Mouse (Mus musculus) CH12.LX (cell line): ENCODE results near the gene Gnat3. TPM values are rescaled to one million over a fixed set of nuclear protein-coding genes. Genes with fewer than 3 reads are reported as not detected.

Source experiments
- DNase-seq: peaks from one replicate; pipeline ENCODE4 v3.0.0-alpha.2; 2013; ENCODE audit errors: extremely low read depth
- H3K27ac ChIP-seq: 2 replicates; pipeline ENCODE4 v1.5.1; 2012; ENCODE audit warnings: low read depth, mild to moderate bottlenecking, control low read depth, moderate library complexity; ENCODE audit not compliant: insufficient read depth
- H3K27me3 ChIP-seq: replicated peaks from 2 replicates; pipeline ENCODE3; 2012; ENCODE audit warnings: inconsistent platforms
- H3K36me3 ChIP-seq, 2 experiments: replicated peaks in 1 of 2; 2 replicates each; pipeline versions ENCODE3 to v1.6.1; 2012; ENCODE audit warnings: inconsistent platforms in 1 of 2, low read length in 1 of 2, mild to moderate bottlenecking in 1 of 2, mixed read lengths in 1 of 2, moderate library complexity in 1 of 2; ENCODE audit not compliant: control insufficient read depth in 1 of 2, insufficient read depth in 1 of 2
- H3K4me1 ChIP-seq, 2 experiments: 2 replicates each; pipeline ENCODE4 v1.6.1; 2012; ENCODE audit warnings: inconsistent platforms in 1 of 2, moderate library complexity in 1 of 2; ENCODE audit not compliant: insufficient read depth in 2 of 2, control insufficient read depth in 1 of 2
- H3K4me2 ChIP-seq: 2 replicates; pipeline ENCODE4 v1.6.1; 2012; ENCODE audit warnings: low read depth, mild to moderate bottlenecking, control low read depth; ENCODE audit not compliant: poor library complexity, insufficient read depth, severe bottlenecking
- H3K4me3 ChIP-seq, 3 experiments: fragments of 150-350 bp in 1 of 3; sonication (generic) in 1 of 3; replicated peaks in 1 of 3; 2 replicates each; pipeline versions ENCODE3 to v1.5.1; 2011 to 2012; ENCODE audit warnings: low read depth in 2 of 3, low read length in 2 of 3, mild to moderate bottlenecking in 2 of 3, moderate library complexity in 2 of 3, control low read depth in 1 of 3, improper control_type of control experiment in 1 of 3, inconsistent platforms in 1 of 3, mixed read lengths in 1 of 3; ENCODE audit not compliant: poor library complexity in 1 of 3
- H3K79me2 ChIP-seq: replicated peaks from 2 replicates; pipeline ENCODE4 v1.6.1; 2012; ENCODE audit warnings: mild to moderate bottlenecking, moderate library complexity; ENCODE audit not compliant: control insufficient read depth, poor library complexity, insufficient read depth, severe bottlenecking; ENCODE audit errors: extremely low read depth
- H3K9ac ChIP-seq: 2 replicates; pipeline ENCODE4 v1.6.1; 2012; ENCODE audit warnings: low read depth, mild to moderate bottlenecking, control low read depth, moderate library complexity; ENCODE audit not compliant: insufficient read depth
- H3K9me3 ChIP-seq: replicated peaks from 2 replicates; pipeline ENCODE3; 2012; ENCODE audit warnings: low read length, inconsistent platforms, mixed read lengths
- BHLHE40 ChIP-seq: IDR thresholded peaks from 2 replicates; pipeline ENCODE4 v1.6.1; 2011; ENCODE audit warnings: mild to moderate bottlenecking, low read depth, low read length, improper control_type of control experiment
- CHD1 ChIP-seq: IDR thresholded peaks from 2 replicates; pipeline ENCODE4 v1.6.1; 2012; ENCODE audit warnings: low read depth, low read length, improper control_type of control experiment, inconsistent platforms
- CHD2 ChIP-seq: IDR thresholded peaks from 2 replicates; pipeline ENCODE4 v1.6.1; 2011; ENCODE audit warnings: low read length, improper control_type of control experiment
- E2F4 ChIP-seq: IDR thresholded peaks from 2 replicates; pipeline ENCODE4 v1.6.1; 2011; ENCODE audit warnings: low read depth, low read length, improper control_type of control experiment; ENCODE audit not compliant: insufficient replicate concordance
- ELF1 ChIP-seq: IDR thresholded peaks from 2 replicates; pipeline ENCODE4 v1.6.1; 2014; ENCODE audit warnings: low read depth, mild to moderate bottlenecking, inconsistent platforms, low read length, improper control_type of control experiment
- EP300 ChIP-seq: IDR thresholded peaks from 2 replicates; pipeline ENCODE4 v1.6.1; 2011; ENCODE audit warnings: low read length, improper control_type of control experiment
- GABPA ChIP-seq: IDR thresholded peaks from 2 replicates; pipeline ENCODE4 v1.6.1; 2012; ENCODE audit warnings: low read depth, low read length, improper control_type of control experiment, inconsistent platforms; ENCODE audit not compliant: insufficient replicate concordance
- HCFC1 ChIP-seq: IDR thresholded peaks from 2 replicates; pipeline ENCODE4 v1.6.1; 2012; ENCODE audit warnings: low read depth, mild to moderate bottlenecking, inconsistent platforms, low read length, improper control_type of control experiment
- IRF4 ChIP-seq: IDR thresholded peaks from 2 replicates; pipeline ENCODE4 v1.6.1; 2014; ENCODE audit warnings: low read depth, mild to moderate bottlenecking, inconsistent platforms, low read length, improper control_type of control experiment
- JUN ChIP-seq: IDR thresholded peaks from 2 replicates; pipeline ENCODE4 v1.6.1; 2011; ENCODE audit warnings: low read depth, mild to moderate bottlenecking, low read length, improper control_type of control experiment, moderate library complexity; ENCODE audit not compliant: insufficient read depth
- MAFK ChIP-seq: IDR thresholded peaks from 2 replicates; pipeline ENCODE4 v1.6.1; 2011; ENCODE audit warnings: low read length, improper control_type of control experiment; ENCODE audit not compliant: insufficient replicate concordance
- MAX ChIP-seq: IDR thresholded peaks from 2 replicates; pipeline ENCODE4 v1.6.1; 2011; ENCODE audit warnings: low read length, improper control_type of control experiment
- MXI1 ChIP-seq: IDR thresholded peaks from 2 replicates; pipeline ENCODE4 v1.6.1; 2011; ENCODE audit warnings: mild to moderate bottlenecking, low read depth, low read length, improper control_type of control experiment
- NELFE ChIP-seq: IDR thresholded peaks from 2 replicates; pipeline ENCODE4 v1.6.1; 2011; ENCODE audit warnings: low read depth, low read length, improper control_type of control experiment
- NRF1 ChIP-seq: IDR thresholded peaks from 2 replicates; pipeline ENCODE4 v1.6.1; 2014; ENCODE audit warnings: low read depth, mild to moderate bottlenecking, inconsistent platforms, low read length, improper control_type of control experiment, moderate library complexity
- PAX5 ChIP-seq: IDR thresholded peaks from 2 replicates; pipeline ENCODE4 v1.6.1; 2012; ENCODE audit warnings: low read length, inconsistent platforms, mixed read lengths
- POLR2A ChIP-seq: IDR thresholded peaks from 2 replicates; pipeline ENCODE4 v1.6.1; 2011; ENCODE audit warnings: low read depth, mild to moderate bottlenecking, improper control_type of control experiment, low read length
- POLR2AphosphoS2 ChIP-seq: IDR thresholded peaks from 2 replicates; pipeline ENCODE4 v1.6.1; 2011; ENCODE audit warnings: low read depth, low read length, improper control_type of control experiment
- SIN3A ChIP-seq: IDR thresholded peaks from 2 replicates; pipeline ENCODE4 v1.6.1; 2012; ENCODE audit warnings: low read length, improper control_type of control experiment, inconsistent platforms
- SMC3 ChIP-seq: IDR thresholded peaks from 2 replicates; pipeline ENCODE4 v1.6.1; 2011; ENCODE audit warnings: low read depth, low read length, improper control_type of control experiment
- TBP ChIP-seq: conservative IDR thresholded peaks from 2 replicates; pipeline ENCODE4 v1.6.1; 2011; ENCODE audit warnings: low read depth, low read length, improper control_type of control experiment
- USF1 ChIP-seq: IDR thresholded peaks from 2 replicates; pipeline ENCODE4 v1.6.1; 2014; ENCODE audit warnings: low read depth, mild to moderate bottlenecking, inconsistent platforms, low read length, improper control_type of control experiment
- USF2 ChIP-seq: conservative IDR thresholded peaks from 2 replicates; pipeline ENCODE4 v1.6.1; 2011; ENCODE audit warnings: low read depth, low read length, improper control_type of control experiment
- ZC3H11A ChIP-seq: IDR thresholded peaks from 2 replicates; pipeline ENCODE4 v1.6.1; 2012; ENCODE audit warnings: low read depth, mild to moderate bottlenecking, inconsistent platforms, low read length, improper control_type of control experiment
- ZKSCAN1 ChIP-seq: IDR thresholded peaks from 2 replicates; pipeline ENCODE4 v1.6.1; 2012; ENCODE audit warnings: low read depth, inconsistent platforms, low read length, improper control_type of control experiment, borderline replicate concordance
- ZMIZ1 ChIP-seq: IDR thresholded peaks from 2 replicates; pipeline ENCODE4 v1.6.1; 2012; ENCODE audit warnings: low read depth, mild to moderate bottlenecking, inconsistent platforms, low read length, improper control_type of control experiment
- ZNF384 ChIP-seq: IDR thresholded peaks from 2 replicates; pipeline ENCODE4 v1.6.1; 2012; ENCODE audit warnings: low read depth, low read length, improper control_type of control experiment, inconsistent platforms
- dilution Hi-C: fragments of 300-500 bp; cut with MboI; formaldehyde crosslinking; loops from 2 replicates; pipeline ENCODE4 v1.14.3; 2020; ENCODE audit warnings: low sequenced_read_pairs; ENCODE audit not compliant: extremely low pct_unique_long_range_greater_than_20kb, extremely low pct_ligation_motif_present
- in situ Hi-C: fragments of 300-500 bp; cut with MboI; formaldehyde crosslinking; loops from 3 replicates; pipeline ENCODE4 v1.14.3; 2019; ENCODE audit warnings: low sequenced_read_pairs, low pct_ligation_motif_present, low pct_unique_long_range_greater_than_20kb, mixed read lengths
- polyA plus RNA-seq: library from polyadenylated mRNA; unstranded; fragments of >175 nt; gene quantifications from 2 replicates; pipeline ENCODE4 v1.2.1, GENCODE M21; 2012; ENCODE audit warnings: low read depth; ENCODE audit not compliant: insufficient read length
- total RNA-seq, 2 experiments: library from RNA; depleted of rRNA; stranded (reverse); fragments of 300-350 nt in 1 of 2; fragments of >200 nt in 1 of 2; gene quantifications; 2 replicates each; pipeline ENCODE4 v1.2.3; 2012 to 2014

The Gnat3 gene
- total and polyA plus RNA-seq, 3 experiments: 0.51 to 1.2 (median 0.57) TPM

- no peak overlapping the region for H3K27ac ChIP-seq
- H3K36me3 ChIP-seq: no peaks in the 10 kb centered on the region
- no peak overlapping the region for H3K4me3 ChIP-seq
- dilution Hi-C loops (no loop called here), in situ Hi-C loops (no loop called here)
- peaks cover 0 to 4% of the 10 kb centered on the region in 2 experiments; a peak in 1 of 4 replicates for H3K4me1 ChIP-seq
- TF ChIP-seq MXI1 (no peak), BHLHE40 (no peak), SIN3A (no peak)
- no peak for DNase-seq
- no peaks in the 10 kb centered on the region for H3K9me3 ChIP-seq
- no peak overlapping the region for H3K9ac ChIP-seq
- H3K79me2 ChIP-seq: no peaks in the 10 kb centered on the region
- no peak overlapping the region for H3K4me2 ChIP-seq
- H3K27me3 ChIP-seq: no peaks in the 10 kb centered on the region
Measured at GRCm38 (mm10) chr5:17923648-17924047, 38.7 kb upstream of the Gnat3 start.

GRCm38 (mm10) chr5:17924085-17924518 is 38.2 kb upstream of the Gnat3 start:
- no peaks in the 10 kb centered on the region for H3K9me3 ChIP-seq
- peaks cover 0 to 1% of the 10 kb centered on the region in 2 experiments; a peak in 1 of 4 replicates for H3K4me1 ChIP-seq
- no peaks in the 10 kb centered on the region for H3K79me2 ChIP-seq
- no peak overlapping the region for H3K4me3 ChIP-seq
- TF ChIP-seq GABPA: no peak
- TF ChIP-seq IRF4: no peak
- no peak for TF ChIP-seq EP300
- TF ChIP-seq MXI1: no peak
- no peak for TF ChIP-seq ELF1
- TF ChIP-seq ZMIZ1: no peak
- no peak for TF ChIP-seq SMC3
- TF ChIP-seq POLR2A: no peak
- no peak for TF ChIP-seq ZC3H11A
- TF ChIP-seq NRF1: no peak
- no peak for TF ChIP-seq E2F4
- TF ChIP-seq MAFK: no peak
- no peak for TF ChIP-seq TBP
- no peak for TF ChIP-seq SIN3A
- TF ChIP-seq, all 38 proteins: peak for 0
- Histone ChIP-seq H3K36me3 (no peaks in the 10 kb centered on the region), H3K9ac (no peak overlapping the region), H3K27me3 (no peaks in the 10 kb centered on the region), H3K4me2 (no peak overlapping the region), H3K27ac (no peak overlapping the region)
- in situ Hi-C loops: no loop called here
- dilution Hi-C loops: no loop called here
- DNase-seq: no peak

GRCm38 (mm10) chr5:17928471-17928870 is 33.9 kb upstream of the Gnat3 start:
- Histone ChIP-seq H3K9me3 (no peaks in the 10 kb centered on the region), H3K4me3 (no peak overlapping the region), H3K4me1 (no peaks in the 10 kb centered on the region), H3K36me3 (no peaks in the 10 kb centered on the region), H3K27me3 (no peaks in the 10 kb centered on the region), H3K79me2 (no peaks in the 10 kb centered on the region), H3K27ac (no peak overlapping the region), H3K9ac (no peak overlapping the region), H3K4me2 (no peak overlapping the region)
- in situ Hi-C loops (no loop called here), dilution Hi-C loops (no loop called here)
- no peak for TF ChIP-seq MAX
- no peak for TF ChIP-seq PAX5
- TF ChIP-seq TBP: no peak
- no peak for TF ChIP-seq CHD2
- TF ChIP-seq NRF1: no peak
- no peak for TF ChIP-seq MXI1
- no peak for TF ChIP-seq NELFE
- TF ChIP-seq CHD1: no peak
- TF ChIP-seq ZNF384: no peak
- TF ChIP-seq JUN: no peak
- TF ChIP-seq USF2: no peak
- no peak for TF ChIP-seq USF1
- no peak for TF ChIP-seq IRF4
- TF ChIP-seq HCFC1: no peak
- TF ChIP-seq ZKSCAN1: no peak
- TF ChIP-seq ELF1: no peak
- no peak for TF ChIP-seq POLR2AphosphoS2
- no peak for DNase-seq
